Mouse (Mus musculus) layer of hippocampus, adult 9-10 months (tissue): ENCODE measurements around the gene Socs5.
A peak's percentile ranks its signal among the peaks of the same experiment; 100 is the strongest.
"Not testable (repeated sequence)": the region's sequence is repeated elsewhere in the genome, so short reads cannot be mapped to it uniquely, and the experiment has no call there.

Source experiments
- DNase-seq: peaks from one replicate; pipeline ENCODE4 v3.0.0; 2022; ENCODE audit warnings: low spot score

Gene Socs5

GRCm38 (mm10) chr17:87107623-87108221 is at the start of gene Socs5:
Gene Socs5, plus strand, starts transcription at chr17:87107679.
- no peak for DNase-seq

- no peak for DNase-seq
These were observed 44.8 kb upstream of the Socs5 start for GRCm38 (mm10) chr17:87062639-87063038.

GRCm38 (mm10) chr17:87063461-87063860 is 44.0 kb upstream of the Socs5 start:
- DNase-seq = no peak

GRCm38 (mm10) chr17:87063969-87064368 is 43.5 kb upstream of the Socs5 start:
- DNase-seq = no peak

- no peak for DNase-seq
These were observed 38.5 kb upstream of the Socs5 start for GRCm38 (mm10) chr17:87068997-87069396.

GRCm38 (mm10) chr17:87072183-87072582 is 35.3 kb upstream of the Socs5 start:
- DNase-seq = not testable (repeated sequence)

- DNase-seq = no peak
These were observed 34.6 kb upstream of the Socs5 start for GRCm38 (mm10) chr17:87072766-87073440.

GRCm38 (mm10) chr17:87073470-87073869 is 34.0 kb upstream of the Socs5 start:
- no peak for DNase-seq

GRCm38 (mm10) chr17:87078217-87078616 is 29.3 kb upstream of the Socs5 start:
- not testable (repeated sequence) for DNase-seq

GRCm38 (mm10) chr17:87080724-87081123 is 26.8 kb upstream of the Socs5 start:
- DNase-seq = no peak

- no peak for DNase-seq
These were observed 24.9 kb upstream of the Socs5 start for GRCm38 (mm10) chr17:87082547-87082946.

GRCm38 (mm10) chr17:87083671-87084070 is 23.8 kb upstream of the Socs5 start:
- no peak for DNase-seq

GRCm38 (mm10) chr17:87085726-87086125 is 21.8 kb upstream of the Socs5 start:
- no peak for DNase-seq

GRCm38 (mm10) chr17:87089296-87089695 is 18.2 kb upstream of the Socs5 start:
- no peak for DNase-seq

- DNase-seq = no peak
These were observed 14.4 kb upstream of the Socs5 start for GRCm38 (mm10) chr17:87093061-87093460.

- no peak for DNase-seq
These were observed 10.5 kb upstream of the Socs5 start for GRCm38 (mm10) chr17:87096951-87097350.

GRCm38 (mm10) chr17:87097576-87097975 is 9.9 kb upstream of the Socs5 start:
- no peak for DNase-seq

GRCm38 (mm10) chr17:87100947-87101346 is 6.5 kb upstream of the Socs5 start:
- DNase-seq = no peak

- no peak for DNase-seq
These were observed 4.8 kb upstream of the Socs5 start for GRCm38 (mm10) chr17:87102636-87103035.

GRCm38 (mm10) chr17:87103060-87103459 is 4.4 kb upstream of the Socs5 start:
- DNase-seq = no peak

- DNase-seq = no peak
These were observed 3.2 kb upstream of the Socs5 start for GRCm38 (mm10) chr17:87104276-87104675.

GRCm38 (mm10) chr17:87105941-87106340 is 1.5 kb upstream of the Socs5 start:
- DNase-seq = no peak

- peak; percentile 95 for DNase-seq
These were observed 572 bp upstream of the Socs5 start for GRCm38 (mm10) chr17:87106691-87107523.
